Mouse (Mus musculus): Measurements from ENCODE around the gene Rnf114. TPM values are rescaled to one million over a fixed set of nuclear protein-coding genes. Genes with fewer than 3 reads are reported as not detected.

The Rnf114 gene
- total and polyA plus RNA-seq, 2 experiments from 2014 or later = 83.4 to 84.2 TPM

DNA sequence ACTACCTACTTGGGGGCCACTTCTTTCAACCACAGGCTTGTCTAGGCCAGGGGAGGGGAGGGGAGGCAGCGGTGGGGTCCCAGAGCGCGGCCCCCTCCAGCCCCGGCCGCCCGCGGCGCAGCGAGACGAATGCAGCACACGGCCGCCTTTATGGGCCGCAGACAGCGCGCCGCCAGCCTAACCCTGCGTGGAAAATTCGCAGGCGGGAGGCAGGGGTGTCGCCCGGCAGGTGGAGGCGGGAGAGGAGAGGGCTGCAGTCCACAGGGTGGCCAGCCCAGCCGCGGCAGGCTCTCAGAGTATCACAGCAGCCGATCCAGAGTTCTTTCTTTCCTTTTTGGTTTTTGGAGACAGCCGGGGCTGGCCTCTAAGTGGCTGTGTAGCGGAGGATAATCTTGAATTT, 67.0 kb downstream of the Rnf114 start:
- ATAC-seq (ENCODE audit: low FRiP score) = 0 out of 2 replicates have a peak, but pooled peaks have one; percentile 31
- DNase-seq (ENCODE audit: low spot score) = no peak
- no peaks in the 10 kb centered on the region for H3K9me3 ChIP-seq (ENCODE audit: low read length)
- no peak for TF ChIP-seq CTCF (IDR thresholded peaks at IDR 0.05)
- H3K4me1 ChIP-seq (ENCODE audit: insufficient read depth, low read length) = peaks cover 5% of the 10 kb centered on the region; the same call in 1 of the 2 replicates
- H3K4me3 ChIP-seq (ENCODE audit: low read depth, low read length) = peak overlapping the region; percentile 18; the same call in 1 of the 2 replicates
- H3K36me3 ChIP-seq (ENCODE audit: insufficient read depth, low read length) = no peaks in the 10 kb centered on the region
- no peak overlapping the region for H3K27ac ChIP-seq (ENCODE audit: low read depth, low read length)
- 20% methylated on average over 26 of the region's 27 CpGs for WGBS
- H3K4me2 ChIP-seq (ENCODE audit: low read depth, low read length, poor library complexity, severe bottlenecking) = peak overlapping the region; percentile 51
- peak overlapping the region; percentile 39 for H3K9ac ChIP-seq (replicated peaks; ENCODE audit: low read length, poor library complexity, severe bottlenecking)
- no peaks in the 10 kb centered on the region for H3K27me3 ChIP-seq (ENCODE audit: insufficient read depth, low read length)

DNA sequence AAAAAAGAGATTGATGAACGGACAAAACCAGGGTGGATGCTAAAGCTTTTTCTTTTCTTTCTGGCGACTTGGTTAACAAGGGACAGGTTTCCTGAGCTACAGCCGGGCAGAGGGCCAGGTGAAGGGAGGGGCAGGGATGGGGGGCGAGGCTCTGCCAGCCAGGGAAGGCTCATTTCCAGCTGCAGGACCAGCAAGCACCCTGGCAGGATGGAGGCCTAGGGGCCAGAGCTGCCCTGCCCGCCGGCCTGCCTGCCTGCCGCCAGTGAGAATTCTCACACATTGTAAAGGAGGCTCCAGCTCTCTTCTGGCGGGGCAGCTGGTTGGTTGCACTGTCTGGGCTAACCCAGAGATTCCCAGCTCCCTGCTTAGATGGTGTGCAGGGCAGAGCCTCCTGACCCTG, 69.7 kb downstream of the Rnf114 start:
- Histone ChIP-seq H3K9ac (replicated peaks; ENCODE audit: low read length, poor library complexity, severe bottlenecking) (no peak overlapping the region), H3K4me2 (ENCODE audit: low read depth, low read length, poor library complexity, severe bottlenecking) (no peak overlapping the region), H3K4me3 (ENCODE audit: low read depth, low read length) (no peak overlapping the region), H3K36me3 (ENCODE audit: insufficient read depth, low read length) (no peaks in the 10 kb centered on the region), H3K27me3 (ENCODE audit: insufficient read depth, low read length) (no peaks in the 10 kb centered on the region), H3K4me1 (ENCODE audit: insufficient read depth, low read length) (peaks cover 5% of the 10 kb centered on the region; the same call in 1 of the 2 replicates), H3K27ac (ENCODE audit: low read depth, low read length) (no peak overlapping the region), H3K9me3 (ENCODE audit: low read length) (no peaks in the 10 kb centered on the region)
- no peak for TF ChIP-seq CTCF (IDR thresholded peaks at IDR 0.05)
- 41% methylated on average over 8 of the region's 8 CpGs for WGBS
- ATAC-seq (ENCODE audit: low FRiP score) (no peak), DNase-seq (ENCODE audit: low spot score) (peak; percentile 58)

DNA sequence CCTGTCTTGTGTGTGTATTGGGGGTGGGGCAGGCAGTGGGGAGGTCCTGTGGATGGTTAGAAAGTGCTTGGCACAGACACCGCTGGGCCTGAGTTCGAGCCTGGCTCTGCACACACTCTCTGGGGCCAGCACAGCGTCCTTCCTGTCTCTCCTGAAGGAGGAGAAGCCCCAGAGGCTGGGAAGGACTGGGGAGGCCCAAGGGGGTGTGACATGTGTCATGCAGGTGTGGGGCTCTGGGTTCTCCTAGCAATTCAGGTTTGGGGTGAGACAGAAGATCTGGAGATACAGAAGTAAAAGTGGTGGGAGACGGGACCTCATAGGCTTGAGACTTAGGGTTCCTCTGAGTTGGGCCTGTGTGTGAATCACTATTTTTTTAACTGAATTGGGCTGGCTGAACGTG, 70.6 kb downstream of the Rnf114 start:
- Histone ChIP-seq H3K9ac (replicated peaks; ENCODE audit: low read length, poor library complexity, severe bottlenecking) (no peak overlapping the region), H3K4me3 (ENCODE audit: low read depth, low read length) (no peak overlapping the region), H3K36me3 (ENCODE audit: insufficient read depth, low read length) (no peaks in the 10 kb centered on the region), H3K9me3 (ENCODE audit: low read length) (no peaks in the 10 kb centered on the region), H3K4me1 (ENCODE audit: insufficient read depth, low read length) (peaks cover 5% of the 10 kb centered on the region; the same call in 1 of the 2 replicates), H3K4me2 (ENCODE audit: low read depth, low read length, poor library complexity, severe bottlenecking) (no peak overlapping the region), H3K27ac (ENCODE audit: low read depth, low read length) (no peak overlapping the region), H3K27me3 (ENCODE audit: insufficient read depth, low read length) (no peaks in the 10 kb centered on the region)
- ATAC-seq (ENCODE audit: low FRiP score) = no peak
- TF ChIP-seq CTCF (IDR thresholded peaks at IDR 0.05) = no peak
- WGBS = 86% methylated on average over 5 of the region's 5 CpGs
- no peak for DNase-seq (ENCODE audit: low spot score)

DNA sequence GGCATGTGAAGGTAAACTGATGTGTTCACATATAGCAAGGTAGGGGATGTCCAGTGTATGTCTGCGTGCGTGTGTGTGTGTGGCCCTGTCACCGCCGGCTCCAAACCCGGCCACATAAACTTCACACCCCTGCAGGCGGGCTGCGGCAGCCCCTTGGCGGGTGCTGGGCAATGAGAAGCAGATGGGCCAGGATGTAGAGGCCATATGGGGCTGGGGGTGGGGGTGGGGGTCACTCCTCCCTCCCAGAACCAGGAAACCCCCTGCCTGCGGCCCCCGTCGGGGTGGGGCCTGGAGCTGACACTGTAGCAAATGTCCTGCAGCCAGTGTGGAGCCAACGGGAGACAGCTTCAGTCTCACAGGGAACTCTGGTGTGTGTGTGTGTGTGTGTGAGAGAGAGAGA, 71.3 kb downstream of the Rnf114 start:
- DNase-seq (ENCODE audit: low spot score) (no peak), ATAC-seq (ENCODE audit: low FRiP score) (no peak)

DNA sequence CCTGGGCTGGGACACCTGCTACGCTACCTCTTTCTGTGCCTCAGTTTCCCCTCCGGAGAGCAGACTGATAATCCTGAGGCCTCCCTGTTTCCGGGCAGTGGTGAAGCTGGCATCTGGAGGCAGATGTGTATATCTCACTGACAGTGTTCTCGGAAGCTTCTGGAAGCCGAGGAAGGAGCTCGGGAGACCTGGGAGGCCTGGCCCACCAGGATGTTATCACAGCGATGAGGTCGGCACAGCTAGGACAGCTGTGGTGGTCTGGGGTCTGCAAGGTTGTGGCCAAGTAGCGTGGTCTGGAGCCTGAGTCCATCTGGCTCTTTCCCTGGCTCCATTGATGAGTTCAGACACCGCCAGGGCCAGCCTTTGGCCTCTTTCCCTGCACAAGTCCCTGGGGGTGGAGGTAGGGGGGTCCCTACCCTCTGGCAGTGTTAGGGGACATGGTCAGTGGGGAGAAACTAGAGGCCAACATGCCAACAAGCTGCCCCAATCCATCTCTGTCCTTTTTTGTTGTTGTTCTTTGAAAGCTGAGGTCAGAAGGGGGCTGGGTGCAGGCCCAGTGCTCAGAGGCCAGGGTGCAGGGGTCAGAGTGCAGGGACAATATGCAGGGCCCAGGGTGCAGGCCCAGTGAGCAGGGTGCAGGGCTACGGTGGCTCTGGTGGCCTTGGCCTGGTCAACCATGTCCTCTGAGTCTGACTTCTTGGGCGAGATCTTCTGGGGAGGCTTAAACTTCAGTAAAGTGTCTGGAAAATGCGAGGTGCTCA, 72.3 kb downstream of the Rnf114 start:
- DNase-seq (ENCODE audit: low spot score) = no peak
- Histone ChIP-seq H3K4me3 (ENCODE audit: low read depth, low read length) (no peak overlapping the region), H3K9ac (replicated peaks; ENCODE audit: low read length, poor library complexity, severe bottlenecking) (no peak overlapping the region), H3K4me2 (ENCODE audit: low read depth, low read length, poor library complexity, severe bottlenecking) (no peak overlapping the region), H3K27me3 (ENCODE audit: insufficient read depth, low read length) (no peaks in the 10 kb centered on the region), H3K36me3 (ENCODE audit: insufficient read depth, low read length) (no peaks in the 10 kb centered on the region), H3K4me1 (ENCODE audit: insufficient read depth, low read length) (no peaks in the 10 kb centered on the region; the same call in 1 of the 2 replicates), H3K9me3 (ENCODE audit: low read length) (no peaks in the 10 kb centered on the region), H3K27ac (ENCODE audit: low read depth, low read length) (no peak overlapping the region)
- TF ChIP-seq CTCF (IDR thresholded peaks at IDR 0.05) = no peak
- WGBS = 88% methylated on average over 13 of the region's 13 CpGs
- ATAC-seq (ENCODE audit: low FRiP score) = no peak

More for the DNA sequence above, 71.3 kb downstream of the Rnf114 start:
- Histone ChIP-seq H3K4me1 (ENCODE audit: insufficient read depth, low read length) (peaks cover 5% of the 10 kb centered on the region; the same call in 1 of the 2 replicates), H3K9ac (replicated peaks; ENCODE audit: low read length, poor library complexity, severe bottlenecking) (no peak overlapping the region), H3K4me3 (ENCODE audit: low read depth, low read length) (no peak overlapping the region), H3K36me3 (ENCODE audit: insufficient read depth, low read length) (no peaks in the 10 kb centered on the region), H3K9me3 (ENCODE audit: low read length) (no peaks in the 10 kb centered on the region), H3K4me2 (ENCODE audit: low read depth, low read length, poor library complexity, severe bottlenecking) (no peak overlapping the region), H3K27ac (ENCODE audit: low read depth, low read length) (no peak overlapping the region), H3K27me3 (ENCODE audit: insufficient read depth, low read length) (no peaks in the 10 kb centered on the region)
- 48% methylated on average over 12 of the region's 12 CpGs for WGBS
- no peak for TF ChIP-seq CTCF (IDR thresholded peaks at IDR 0.05)

DNA sequence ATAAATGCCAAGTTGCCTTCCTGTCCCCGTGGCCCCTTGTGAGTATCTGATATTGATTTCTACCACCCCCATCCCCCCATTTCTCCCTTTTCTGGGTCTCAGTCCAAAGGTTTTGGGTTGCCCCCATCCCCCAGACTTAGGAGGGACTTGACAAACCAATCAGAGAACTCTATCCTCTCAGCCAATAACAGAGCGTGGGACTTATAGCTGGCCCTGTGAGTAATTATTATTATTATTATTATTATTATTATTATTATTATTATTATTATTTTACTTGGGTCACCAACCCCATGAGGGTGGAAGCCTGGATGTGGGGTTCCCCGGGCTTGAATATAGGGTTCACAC, 72.8 kb downstream of the Rnf114 start:
- H3K36me3 ChIP-seq (ENCODE audit: insufficient read depth, low read length) = no peaks in the 10 kb centered on the region
- no peak overlapping the region for H3K4me3 ChIP-seq (ENCODE audit: low read depth, low read length)
- ATAC-seq (ENCODE audit: low FRiP score) (no peak), DNase-seq (ENCODE audit: low spot score) (no peak)
- 89% methylated on average over 3 of the region's 3 CpGs for WGBS
- no peak overlapping the region for H3K27ac ChIP-seq (ENCODE audit: low read depth, low read length)
- no peaks in the 10 kb centered on the region for H3K9me3 ChIP-seq (ENCODE audit: low read length)
- no peak for TF ChIP-seq CTCF (IDR thresholded peaks at IDR 0.05)
- no peaks in the 10 kb centered on the region for H3K27me3 ChIP-seq (ENCODE audit: insufficient read depth, low read length)
- no peaks in the 10 kb centered on the region; the same call in 1 of the 2 replicates for H3K4me1 ChIP-seq (ENCODE audit: insufficient read depth, low read length)
- H3K4me2 ChIP-seq (ENCODE audit: low read depth, low read length, poor library complexity, severe bottlenecking) = no peak overlapping the region
- H3K9ac ChIP-seq (replicated peaks; ENCODE audit: low read length, poor library complexity, severe bottlenecking) = no peak overlapping the region

Data from midbrain, postnatal 0 days (tissue).